Mouse (Mus musculus) kidney, embryonic 14.5 days (tissue): Measurements from ENCODE around the gene Tlk1. TPM values are rescaled to one million over a fixed set of nuclear protein-coding genes. Genes with fewer than 3 reads are reported as not detected.

Experiments used
- ATAC-seq: fragments of 200-750 bp; cut with Nextera tagmentation; 2 replicates; pipeline ENCODE4 v1.8.0; 2017; ENCODE audit warnings: moderate number of reproducible peaks, mild to moderate bottlenecking, moderate TSS enrichment, moderate library complexity; ENCODE audit not compliant: low FRiP score, low TSS enrichment
- H3K27ac ChIP-seq: fragments of 300-500 bp; sonication (generic); 2 replicates; pipeline ENCODE4 v1.5.1; 2014; ENCODE audit warnings: low read depth, mild to moderate bottlenecking, low read length, moderate library complexity, mixed read lengths
- H3K27me3 ChIP-seq: fragments of 300-500 bp; sonication (generic); 2 replicates; pipeline ENCODE4 v1.6.1; 2014; ENCODE audit warnings: mild to moderate bottlenecking, low read length; ENCODE audit not compliant: control insufficient read depth, insufficient read depth
- H3K36me3 ChIP-seq: fragments of 300-500 bp; sonication (generic); 2 replicates; pipeline ENCODE4 v1.6.1; 2014; ENCODE audit warnings: low read length, mixed read lengths; ENCODE audit not compliant: control insufficient read depth, insufficient read depth
- H3K4me1 ChIP-seq: fragments of 300-500 bp; sonication (generic); 2 replicates; pipeline ENCODE4 v1.6.1; 2014; ENCODE audit warnings: low read length, mixed read lengths; ENCODE audit not compliant: control insufficient read depth, insufficient read depth
- H3K4me2 ChIP-seq: fragments of 300-500 bp; sonication (generic); replicated peaks from 2 replicates; pipeline ENCODE4 v1.6.1; 2014; ENCODE audit warnings: low read depth, mild to moderate bottlenecking, low read length
- H3K4me3 ChIP-seq: fragments of 300-500 bp; sonication (generic); 2 replicates; pipeline ENCODE4 v1.5.1; 2014; ENCODE audit warnings: mild to moderate bottlenecking, low read length
- H3K9ac ChIP-seq: fragments of 300-500 bp; sonication (generic); 2 replicates; pipeline ENCODE4 v1.6.1; 2014; ENCODE audit warnings: low read depth, mild to moderate bottlenecking, low read length, moderate library complexity
- H3K9me3 ChIP-seq: fragments of 300-500 bp; sonication (generic); 2 replicates; pipeline ENCODE4 v1.6.1; 2016; ENCODE audit warnings: low read length; ENCODE audit not compliant: control insufficient read depth
- WGBS: fragments of 180-500 bp; shearing (Covaris S2); extraction: QIAGEN DNeasy Blood & Tissue Kit; methylation state at CpG from one replicate; pipeline ENCODE4 v1.1.7; 2014; 5-methylcytosine and 5-hydroxymethylcytosine counted together
- polyA plus RNA-seq: library from polyadenylated mRNA; unstranded; fragments of >200 nt; fragmentation: Nextera tagmentation; extraction: Ambion mirVana; gene quantifications from 2 replicates; pipeline ENCODE4 v1.2.1, GENCODE M21; 2014

The Tlk1 gene
- 29.2 and 37.4 TPM in 2 replicates for polyA plus RNA-seq

DNA sequence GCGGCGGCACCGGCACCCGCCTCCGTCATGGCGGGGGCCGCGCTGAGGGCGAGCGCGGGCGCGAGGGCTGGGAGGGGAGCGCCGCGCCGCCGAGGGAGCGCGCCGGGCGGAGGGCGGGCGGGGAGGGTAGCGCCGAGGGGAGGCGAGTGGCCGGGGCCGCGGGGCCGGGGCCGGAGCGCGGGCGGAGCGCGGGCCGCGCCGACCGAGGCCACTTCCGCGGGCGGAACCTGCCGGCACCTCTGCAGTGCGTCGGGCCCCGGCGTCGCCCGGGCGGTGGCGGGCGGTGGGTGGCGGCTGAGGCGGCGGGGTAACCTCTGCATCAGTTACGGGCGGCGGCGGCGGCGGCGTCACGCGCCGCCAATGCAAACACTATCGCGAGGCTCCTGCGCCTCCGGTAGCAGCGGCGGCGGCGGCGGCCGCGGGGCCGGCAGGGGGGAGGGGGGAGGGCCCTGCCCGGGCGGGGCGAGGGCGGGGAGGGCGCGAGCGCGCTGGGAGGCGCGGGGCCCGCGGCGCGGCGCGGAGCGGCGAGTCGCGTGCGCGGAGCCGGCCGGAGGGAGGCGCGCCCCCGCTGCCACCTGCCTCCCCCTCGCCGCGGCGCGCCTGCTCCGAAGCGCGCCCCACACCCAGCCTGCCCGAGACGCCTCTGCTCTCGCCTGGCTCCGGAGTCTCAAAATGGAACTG is at the start of gene Tlk1:
TSS of gene Tlk1 (minus strand) at position 358 of the 681 bp plus-strand sequence.
- Histone ChIP-seq H3K9me3 (no peaks in the 10 kb centered on the region), H3K27me3 (no peaks in the 10 kb centered on the region), H3K4me2 (peak within 1 kb of the TSS; percentile 52), H3K27ac (peak within 1 kb of the TSS; percentile 99), H3K4me3 (peak within 1 kb of the TSS; percentile 91), H3K9ac (peak within 1 kb of the TSS; percentile 98), H3K36me3 (no peaks in the 10 kb centered on the region), H3K4me1 (no peaks in the 10 kb centered on the region)
- ATAC-seq: peak; percentile 93
- WGBS: 1% methylated on average over 46 of the region's 118 CpGs

GRCm38 (mm10) chr2:70875129-70875528 is 49.6 kb upstream of the Tlk1 start:
- H3K27me3 ChIP-seq: no peaks in the 10 kb centered on the region
- no peak for ATAC-seq
- WGBS: 83% methylated on average over 4 of the region's 4 CpGs
- H3K36me3 ChIP-seq: no peaks in the 10 kb centered on the region
- no peak overlapping the region for H3K27ac ChIP-seq
- no peak overlapping the region for H3K4me2 ChIP-seq
- H3K4me3 ChIP-seq: no peak overlapping the region
- no peaks in the 10 kb centered on the region for H3K9me3 ChIP-seq
- no peak overlapping the region for H3K9ac ChIP-seq
- H3K4me1 ChIP-seq: no peaks in the 10 kb centered on the region

- no peaks in the 10 kb centered on the region for H3K4me1 ChIP-seq
- no peaks in the 10 kb centered on the region for H3K36me3 ChIP-seq
- no peak overlapping the region for H3K4me2 ChIP-seq
- H3K9ac ChIP-seq: no peak overlapping the region
- H3K27ac ChIP-seq: no peak overlapping the region
- no peak overlapping the region for H3K4me3 ChIP-seq
- no peak for ATAC-seq
- no peaks in the 10 kb centered on the region for H3K27me3 ChIP-seq
- no peaks in the 10 kb centered on the region for H3K9me3 ChIP-seq
- WGBS: 40% methylated on average over 5 of the region's 5 CpGs
Measured at GRCm38 (mm10) chr2:70873168-70873567, 47.6 kb upstream of the Tlk1 start.

- Histone ChIP-seq H3K27ac (no peak overlapping the region), H3K4me2 (no peak overlapping the region), H3K9me3 (no peaks in the 10 kb centered on the region), H3K4me3 (no peak overlapping the region), H3K4me1 (no peaks in the 10 kb centered on the region), H3K36me3 (no peaks in the 10 kb centered on the region), H3K9ac (no peak overlapping the region), H3K27me3 (no peaks in the 10 kb centered on the region)
- WGBS: 68% methylated on average over 8 of the region's 8 CpGs
- ATAC-seq: no peak
Measured at GRCm38 (mm10) chr2:70871466-70872022, 46.0 kb upstream of the Tlk1 start.

GRCm38 (mm10) chr2:70870819-70871218 is 45.3 kb upstream of the Tlk1 start:
- no peaks in the 10 kb centered on the region for H3K27me3 ChIP-seq
- no peak overlapping the region for H3K27ac ChIP-seq
- H3K4me1 ChIP-seq: no peaks in the 10 kb centered on the region
- no peaks in the 10 kb centered on the region for H3K9me3 ChIP-seq
- no peaks in the 10 kb centered on the region for H3K36me3 ChIP-seq
- no peak for ATAC-seq
- no peak overlapping the region for H3K4me3 ChIP-seq
- no peak overlapping the region for H3K4me2 ChIP-seq
- 66% methylated on average over 6 of the region's 6 CpGs for WGBS
- no peak overlapping the region for H3K9ac ChIP-seq

DNA sequence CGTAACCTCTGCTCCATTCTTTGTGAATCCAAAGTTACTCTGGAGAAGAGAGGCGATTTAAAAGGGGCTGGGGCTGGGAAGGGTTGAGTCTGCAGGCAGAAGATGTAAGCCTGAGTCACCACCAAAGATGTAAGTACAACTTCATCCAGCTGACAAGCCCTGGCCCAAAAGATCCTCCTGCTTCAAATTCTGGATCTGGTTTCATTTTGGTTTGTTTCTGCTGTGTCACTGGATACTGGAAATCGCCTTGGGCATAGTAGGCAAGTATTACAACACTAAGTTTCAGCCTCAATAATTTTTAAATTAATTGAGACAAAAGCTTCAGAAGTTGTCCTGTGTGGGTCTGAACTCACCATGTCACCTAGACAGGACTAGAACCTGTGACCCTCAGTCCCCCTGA is 43.6 kb upstream of the Tlk1 start:
- Histone ChIP-seq H3K27ac (no peak overlapping the region), H3K4me3 (no peak overlapping the region), H3K27me3 (no peaks in the 10 kb centered on the region), H3K9me3 (no peaks in the 10 kb centered on the region), H3K4me2 (no peak overlapping the region), H3K36me3 (no peaks in the 10 kb centered on the region), H3K9ac (no peak overlapping the region), H3K4me1 (no peaks in the 10 kb centered on the region)
- no peak for ATAC-seq
- 85% methylated on average over 3 of the region's 3 CpGs for WGBS

- Histone ChIP-seq H3K9me3 (no peaks in the 10 kb centered on the region), H3K9ac (no peak overlapping the region), H3K27me3 (no peaks in the 10 kb centered on the region), H3K4me2 (no peak overlapping the region), H3K27ac (no peak overlapping the region), H3K36me3 (no peaks in the 10 kb centered on the region), H3K4me3 (no peak overlapping the region), H3K4me1 (no peaks in the 10 kb centered on the region)
- ATAC-seq: no peak
- 85% methylated on average over 3 of the region's 3 CpGs for WGBS
Measured at GRCm38 (mm10) chr2:70867231-70867630, 41.7 kb upstream of the Tlk1 start.

DNA sequence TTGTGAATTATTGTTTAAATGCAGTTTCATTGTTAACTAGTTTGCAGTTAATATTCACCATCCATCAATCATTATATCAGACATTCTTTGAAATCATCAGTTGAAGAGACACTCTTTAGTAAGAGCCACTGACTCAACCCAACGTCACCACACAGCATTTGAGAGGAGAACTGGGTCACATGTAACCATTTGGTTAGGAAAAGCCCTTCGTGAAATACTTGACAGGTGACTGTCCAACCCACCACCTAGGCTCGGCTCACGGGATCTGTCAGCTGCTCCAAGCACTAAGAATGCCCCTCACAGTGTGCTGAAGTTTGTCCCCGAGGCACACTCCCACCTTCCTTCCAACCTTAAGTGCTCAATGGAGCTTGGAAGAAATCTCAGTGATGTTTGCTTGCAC is 37.4 kb upstream of the Tlk1 start:
- Histone ChIP-seq H3K4me1 (no peaks in the 10 kb centered on the region), H3K27ac (no peak overlapping the region), H3K9me3 (no peaks in the 10 kb centered on the region), H3K36me3 (no peaks in the 10 kb centered on the region), H3K9ac (no peak overlapping the region), H3K27me3 (no peaks in the 10 kb centered on the region), H3K4me2 (no peak overlapping the region), H3K4me3 (no peak overlapping the region)
- ATAC-seq: no peak
- WGBS: 76% methylated on average over 5 of the region's 5 CpGs

GRCm38 (mm10) chr2:70859740-70860139 is 34.2 kb upstream of the Tlk1 start:
- Histone ChIP-seq H3K9ac (no peak overlapping the region), H3K36me3 (no peaks in the 10 kb centered on the region), H3K27ac (no peak overlapping the region), H3K4me3 (no peak overlapping the region), H3K27me3 (no peaks in the 10 kb centered on the region), H3K4me1 (no peaks in the 10 kb centered on the region), H3K4me2 (no peak overlapping the region), H3K9me3 (no peaks in the 10 kb centered on the region)
- no peak for ATAC-seq
- 96% methylated on average over 4 of the region's 4 CpGs for WGBS
